Mouse (Mus musculus) megakaryocyte-erythroid progenitor cell, adult 5-6 weeks (primary cell): ENCODE data around the gene Atp8b4. TPM values are rescaled to one million over a fixed set of nuclear protein-coding genes. Genes with fewer than 3 reads are reported as not detected.

ENCODE experiments used
- ATAC-seq: replicated peaks from 2 replicates; pipeline ENCODE4 v1.8.0; 2016; ENCODE audit warnings: mild to moderate bottlenecking, inconsistent platforms; ENCODE audit not compliant: severe bottlenecking, poor library complexity, low FRiP score, low TSS enrichment
- total RNA-seq, 2 experiments: library from RNA; stranded (forward) in 1 of 2; stranded (reverse) in 1 of 2; fragments of 200-1000, 215-1000 nt in 1 of 2; fragments of >200 nt in 1 of 2; fragmentation: Nextera tagmentation in 1 of 2; gene quantifications; 2 replicates each; pipeline ENCODE4 v1.2.3; 2014 to 2017

Atp8b4 gene
- total RNA-seq, 2 experiments from 2014 or later, result 1.6 to 2.2 TPM

- ATAC-seq, result no peak
Observed at GRCm38 (mm10) chr2:126450210-126450936, 50.1 kb downstream of the Atp8b4 start.

DNA sequence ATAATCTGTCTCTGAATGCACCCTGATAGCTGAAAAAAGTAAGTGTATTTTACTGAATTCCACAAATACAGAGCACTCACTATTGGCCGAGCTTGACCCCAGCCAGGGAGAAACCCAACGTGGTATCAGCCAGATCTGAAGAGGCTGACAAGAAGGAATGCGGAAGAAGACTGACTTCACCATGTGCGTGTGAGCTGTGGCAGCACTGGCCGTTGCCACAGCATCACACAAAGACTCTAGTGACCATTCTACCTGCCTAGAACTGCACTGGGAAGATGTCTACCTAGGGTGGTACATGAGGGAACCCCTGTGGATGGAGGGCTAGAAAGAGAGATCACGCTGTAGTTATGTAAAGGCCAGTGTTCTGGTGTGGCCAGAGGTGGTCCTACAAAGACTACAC, 55.4 kb downstream of the Atp8b4 start:
- no peak for ATAC-seq

DNA sequence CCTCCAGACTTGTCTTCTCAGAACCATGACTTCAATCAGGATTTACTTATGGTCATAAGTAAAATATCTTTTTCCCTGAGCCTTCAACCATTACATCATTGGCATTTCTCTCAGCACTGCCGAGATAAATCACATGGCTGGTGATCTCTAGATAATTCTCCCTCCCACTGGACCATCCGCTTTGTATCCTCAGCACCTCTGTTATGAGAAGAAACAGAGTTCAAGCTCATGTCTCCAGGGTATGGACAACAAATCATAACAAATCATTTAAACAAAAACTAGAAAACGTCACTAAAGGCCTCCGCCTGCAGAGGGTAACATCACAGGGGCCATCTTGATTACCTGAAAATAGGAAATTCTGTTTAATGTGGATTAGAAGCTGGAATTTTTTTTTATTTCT, 58.9 kb downstream of the Atp8b4 start:
- no peak for ATAC-seq

DNA sequence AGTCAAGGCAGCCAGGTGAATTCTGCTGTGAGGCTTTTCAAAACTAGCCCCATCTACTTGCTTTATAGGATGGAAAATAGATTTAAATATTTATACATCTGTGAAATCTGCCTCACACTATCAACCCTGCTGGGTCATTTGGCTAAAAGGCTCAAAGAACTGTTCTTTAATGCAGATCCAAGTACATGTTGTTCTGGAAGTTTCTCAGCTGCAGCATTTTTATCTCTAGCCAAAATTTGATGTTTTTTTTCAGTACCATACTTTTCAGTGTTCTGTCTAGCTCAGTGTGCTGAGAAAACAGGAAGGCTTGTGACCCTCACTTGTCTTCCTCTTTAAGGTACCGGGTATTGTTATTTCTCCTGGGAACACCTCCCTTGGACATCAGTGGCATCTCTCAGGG, 65.8 kb downstream of the Atp8b4 start:
- ATAC-seq, result no peak

- no peak for ATAC-seq
Observed at GRCm38 (mm10) chr2:126434305-126434704, 66.2 kb downstream of the Atp8b4 start.

DNA sequence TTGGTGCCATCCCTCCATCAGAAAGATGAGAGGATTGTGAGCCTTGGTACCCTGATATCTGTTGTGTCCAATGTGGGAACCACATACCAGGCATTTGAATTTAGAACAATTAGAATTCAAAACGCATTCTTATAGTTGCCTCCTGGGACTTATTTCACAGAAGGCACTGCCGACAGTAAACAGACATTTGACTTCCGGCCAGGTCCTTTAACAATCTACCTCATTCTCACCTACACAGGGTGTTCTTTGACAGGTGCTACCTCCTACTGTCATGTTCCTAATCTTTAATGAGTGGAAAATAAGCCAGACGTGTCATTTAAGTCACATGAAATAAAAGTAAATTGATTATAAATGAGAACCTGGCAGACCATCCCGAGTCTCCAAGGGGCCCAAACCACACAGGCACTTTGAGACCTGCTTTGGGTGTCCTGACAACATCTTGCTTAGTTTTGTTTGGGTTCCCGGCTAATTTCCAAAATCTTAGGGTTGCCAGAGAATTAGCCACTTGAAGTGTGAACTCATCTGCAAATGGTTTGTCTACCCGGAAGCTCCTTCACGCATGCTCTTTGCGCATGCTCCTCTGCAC, 67.9 kb downstream of the Atp8b4 start:
- ATAC-seq, result no peak

DNA sequence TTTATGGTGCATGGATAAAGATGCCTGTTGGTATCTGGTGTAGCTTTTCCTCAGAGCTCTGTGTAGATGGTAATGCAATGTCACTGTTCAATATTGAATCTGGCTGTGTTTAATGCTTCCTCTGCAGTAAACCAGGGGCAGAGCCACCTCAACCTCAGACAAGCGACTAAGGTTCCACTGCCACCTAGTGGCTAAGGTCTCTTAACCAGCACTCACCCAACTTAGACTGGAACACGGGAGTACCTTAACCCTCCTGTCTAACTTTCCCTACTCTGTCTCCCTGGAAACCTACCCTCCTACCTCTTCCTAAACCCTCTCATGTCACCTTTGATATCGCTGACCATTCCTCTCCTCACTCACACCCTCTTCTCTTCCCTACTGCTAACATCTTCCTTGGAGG, 71.2 kb downstream of the Atp8b4 start:
- peak; percentile 91 for ATAC-seq

- no peak for ATAC-seq
Observed at GRCm38 (mm10) chr2:126425223-126425622, 75.3 kb downstream of the Atp8b4 start.

DNA sequence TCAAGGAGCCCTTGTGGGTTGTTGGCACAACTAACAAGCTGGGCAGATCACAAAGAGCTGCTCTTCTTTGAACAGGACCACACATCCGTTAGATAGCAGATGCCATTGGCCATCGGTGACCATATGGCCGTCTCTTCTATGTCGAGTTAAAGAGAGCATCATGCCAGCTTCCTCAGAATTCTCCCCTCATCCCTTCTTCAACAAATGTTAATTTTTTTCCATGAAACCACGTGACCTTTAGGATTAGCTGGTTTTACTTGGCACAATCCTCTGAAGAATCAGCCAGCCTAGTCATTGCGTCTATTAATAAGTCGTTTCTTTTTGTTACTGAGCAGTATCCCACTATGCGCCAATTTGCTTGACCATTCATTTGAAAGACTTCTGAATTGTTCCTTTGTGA, 75.8 kb downstream of the Atp8b4 start:
- no peak for ATAC-seq

DNA sequence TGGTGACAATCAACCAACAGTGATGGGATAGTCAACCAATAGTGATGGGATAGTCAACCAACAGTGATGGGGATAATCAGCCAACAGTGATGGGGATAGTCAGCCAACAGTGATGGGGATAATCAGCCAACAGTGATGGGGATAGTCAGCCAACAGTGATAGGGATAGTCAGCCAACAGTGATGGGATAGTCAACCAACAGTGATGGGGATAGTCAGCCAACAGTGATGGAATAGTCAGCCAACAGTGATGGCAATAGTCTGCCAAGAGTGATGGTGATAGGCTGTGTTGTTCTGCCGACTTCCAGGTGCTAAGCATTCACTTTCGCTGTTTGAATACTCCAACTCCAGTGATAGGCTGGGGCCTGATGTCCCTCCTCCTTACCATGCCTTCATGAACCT, 79.6 kb downstream of the Atp8b4 start:
- no peak for ATAC-seq

DNA sequence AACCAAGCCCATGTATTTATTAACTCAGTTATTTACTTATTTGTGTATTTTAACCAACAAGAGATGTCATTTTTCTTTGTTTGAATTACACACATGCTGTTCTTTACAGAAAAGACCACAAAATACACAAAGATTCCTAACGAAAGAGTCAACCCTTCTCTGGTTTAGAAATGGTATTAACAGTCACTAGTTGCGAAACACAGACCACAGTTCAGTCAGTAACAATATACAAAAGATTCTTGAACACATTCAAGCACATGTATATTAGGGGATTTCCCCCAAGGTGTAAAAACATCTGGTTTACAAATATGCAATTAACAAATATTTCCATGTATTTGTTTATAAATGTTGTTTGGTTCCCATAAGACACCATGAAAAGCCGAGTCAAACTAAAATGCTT, 81.6 kb downstream of the Atp8b4 start:
- ATAC-seq, result no peak

DNA sequence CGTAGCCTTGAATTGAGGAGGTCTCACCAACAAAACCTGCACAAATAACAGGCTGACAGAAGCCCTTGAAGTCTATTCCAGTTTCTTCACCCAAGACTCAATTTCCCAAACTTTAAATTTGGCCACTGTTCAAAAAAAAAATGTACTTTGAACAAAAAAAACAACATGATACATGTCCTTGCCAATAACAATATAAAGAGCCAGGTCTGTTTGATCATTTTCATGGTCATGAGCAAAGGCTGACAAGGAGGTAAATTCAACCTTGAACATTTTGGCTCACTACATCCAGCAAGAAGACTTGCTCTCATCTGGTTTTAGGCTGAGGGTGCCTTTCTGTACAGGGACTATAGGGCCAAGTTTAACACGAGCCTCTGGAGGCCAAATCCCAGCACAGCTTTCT, 83.7 kb downstream of the Atp8b4 start:
- no peak for ATAC-seq

- ATAC-seq, result no peak
Observed at GRCm38 (mm10) chr2:126415981-126416380, 84.5 kb downstream of the Atp8b4 start.

GRCm38 (mm10) chr2:126412759-126413158, 87.7 kb downstream of the Atp8b4 start:
- no peak for ATAC-seq

DNA sequence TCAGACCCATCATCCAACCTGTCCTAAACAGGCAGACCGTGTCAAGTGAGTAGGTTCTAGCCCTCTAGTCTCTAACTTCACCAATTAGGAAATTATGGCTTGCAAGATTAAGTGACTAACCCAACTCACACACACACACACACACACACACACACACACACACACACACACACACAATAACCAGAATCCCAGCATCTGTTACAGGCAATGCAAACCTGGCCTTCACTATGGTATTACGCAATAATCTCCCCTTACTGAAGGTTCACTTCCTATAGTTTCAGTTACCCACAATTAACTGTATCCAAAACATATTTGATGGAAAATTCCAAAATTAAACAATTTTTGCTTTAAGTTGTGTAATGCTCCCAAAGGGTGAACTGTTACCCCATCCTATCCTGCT, 101.0 kb downstream of the Atp8b4 start:
- no peak for ATAC-seq

- no peak for ATAC-seq
Observed at GRCm38 (mm10) chr2:126399017-126399416, 101.5 kb downstream of the Atp8b4 start.

DNA sequence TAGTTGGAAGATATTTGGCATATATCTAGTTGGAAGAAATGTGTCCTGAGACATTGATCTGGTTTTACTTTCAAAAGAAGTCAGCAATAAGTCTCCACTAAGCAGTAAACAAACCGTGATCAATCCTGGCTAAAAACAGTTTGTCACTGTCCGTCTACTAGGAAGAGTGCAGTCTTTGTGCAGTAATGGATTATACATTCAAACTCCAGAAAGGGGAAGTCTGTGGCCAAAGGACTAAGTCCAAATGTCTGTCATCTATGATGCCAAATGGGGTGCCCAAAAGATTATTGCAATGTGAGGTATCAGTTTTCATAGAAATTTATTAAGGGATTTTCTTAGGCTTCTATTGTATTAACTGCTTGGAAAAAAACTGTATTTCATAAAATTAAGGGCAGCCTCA, 102.3 kb downstream of the Atp8b4 start:
- ATAC-seq, result no peak

- ATAC-seq, result no peak
Observed at GRCm38 (mm10) chr2:126397513-126397912, 103.0 kb downstream of the Atp8b4 start.

- ATAC-seq, result no peak
Observed at GRCm38 (mm10) chr2:126394924-126395323, 105.5 kb downstream of the Atp8b4 start.

DNA sequence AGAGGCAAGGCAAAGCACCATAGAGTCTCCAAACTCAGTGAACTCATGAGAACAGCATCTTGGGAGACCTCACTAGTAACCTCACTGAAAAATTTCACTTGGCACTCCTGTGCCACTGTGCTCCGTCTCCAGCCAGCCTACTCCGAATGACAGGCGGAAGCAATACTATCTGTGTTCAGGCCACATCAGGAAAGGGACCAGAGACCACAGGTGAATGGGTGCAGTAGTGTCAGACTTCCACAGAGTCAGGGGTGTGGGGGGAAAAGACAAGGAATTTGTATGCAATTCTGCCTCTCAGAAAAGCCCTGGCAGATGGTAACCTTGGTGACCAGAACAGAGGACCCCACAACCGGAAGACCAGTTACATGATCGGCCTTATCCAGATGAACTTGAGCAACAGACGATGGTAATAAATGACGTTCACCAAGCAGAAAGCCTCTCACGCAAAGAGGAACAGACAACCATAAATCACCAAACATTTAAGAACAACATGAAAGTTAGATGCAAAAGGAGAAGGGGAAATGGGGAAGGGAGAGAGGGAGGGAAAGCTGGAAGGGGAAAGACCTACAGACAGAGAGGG, 112.9 kb downstream of the Atp8b4 start:
- ATAC-seq, result 0 out of 2 replicates have a peak, but pooled peaks have one; percentile 54

- no peak for ATAC-seq
Observed at GRCm38 (mm10) chr2:126386056-126386455, 114.4 kb downstream of the Atp8b4 start.
